ENCODE assay signal across 29 mouse cellular contexts in the genomic region with DNA sequence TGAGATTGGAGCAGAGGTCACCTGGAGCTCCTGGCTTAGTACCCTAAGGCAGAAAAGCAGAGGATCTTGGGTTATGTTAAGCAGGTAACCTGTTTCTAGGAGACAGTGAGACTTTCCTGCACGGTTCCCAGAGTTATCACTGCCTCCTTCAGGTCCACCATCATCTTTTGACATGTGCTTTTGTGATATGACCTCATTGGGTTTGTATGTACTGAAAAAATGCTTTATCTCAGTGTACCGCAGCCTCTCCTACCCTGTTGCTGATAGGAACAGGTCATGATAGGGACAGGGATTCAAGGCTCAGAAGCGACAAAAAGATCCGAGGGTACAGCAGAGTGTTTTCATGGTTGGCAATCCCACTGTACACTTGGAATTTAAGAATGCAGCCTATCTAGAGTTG.
A peak's percentile ranks its signal among the peaks of the same experiment; 100 is the strongest.
DNase-seq lines count a peak whose midpoint lies in the region; ATAC-seq lines count a peak whose summit lies in the region.
"Had no signal": no experiment of that assay in that cellular context is flagged by ENCODE, and none has a peak within 500 bp of the region (broad histone marks: within the 10 kb centered on the region; RNA-seq: fewer than 3 reads in every experiment).

No protein-coding gene starts in this region.

- H3K27me3 ChIP-seq in liver, embryonic 16.5 days (ENCODE audit: control insufficient read depth, insufficient read depth, low read depth, low read length) = no peaks in the 10 kb centered on the region
- H3K27me3 ChIP-seq: forebrain, embryonic 13.5 days; heart, embryonic 15.5 days; intestine, embryonic 15.5 days; limb, embryonic 12.5 days; midbrain, embryonic 15.5 days; neural tube, embryonic 12.5 days had no signal

- no peak overlapping the region for H3K27ac ChIP-seq in liver, embryonic 16.5 days (ENCODE audit: low read length)
- H3K27ac ChIP-seq: forebrain, embryonic 13.5 days; heart, embryonic 10.5 days; heart, embryonic 15.5 days; intestine, embryonic 15.5 days; kidney, postnatal 0 days; limb, embryonic 12.5 days; macrophage; midbrain, embryonic 10.5 days; midbrain, embryonic 15.5 days; neural tube, embryonic 12.5 days had no signal

- H3K4me3 ChIP-seq in liver, embryonic 16.5 days (ENCODE audit: low read depth, low read length) = no peak overlapping the region
- H3K4me3 ChIP-seq: forebrain, embryonic 13.5 days; heart, embryonic 10.5 days; heart, embryonic 15.5 days; intestine, embryonic 15.5 days; limb, embryonic 12.5 days; midbrain, embryonic 10.5 days; midbrain, embryonic 15.5 days; neural tube, embryonic 12.5 days had no signal

- no peak overlapping the region for H3K9ac ChIP-seq in liver, embryonic 16.5 days (ENCODE audit: low read depth, low read length)
- H3K9ac ChIP-seq: forebrain, embryonic 13.5 days; heart, embryonic 15.5 days; intestine, embryonic 15.5 days; limb, embryonic 12.5 days; midbrain, embryonic 15.5 days; neural tube, embryonic 12.5 days had no signal

- H3K36me3 ChIP-seq in liver, embryonic 16.5 days (ENCODE audit: control insufficient read depth, insufficient read depth) = no peaks in the 10 kb centered on the region
- H3K36me3 ChIP-seq: heart, embryonic 10.5 days; heart, embryonic 15.5 days; intestine, embryonic 15.5 days; limb, embryonic 12.5 days; midbrain, embryonic 10.5 days; midbrain, embryonic 15.5 days; neural tube, embryonic 12.5 days had no signal

- no peaks in the 10 kb centered on the region for H3K9me3 ChIP-seq in liver, embryonic 16.5 days (replicated peaks; ENCODE audit: control insufficient read depth, low read length)
- H3K9me3 ChIP-seq: forebrain, embryonic 13.5 days; heart, embryonic 10.5 days; heart, embryonic 15.5 days; intestine, embryonic 15.5 days; limb, embryonic 12.5 days; midbrain, embryonic 10.5 days; midbrain, embryonic 15.5 days; neural tube, embryonic 12.5 days had no signal

- intact Hi-C loops in left cerebral cortex, postnatal 14 days (cut with DNase I) = no loop called here

- peak; percentile 30 for DNase-seq in thymus, postnatal 25 days
- no peak for DNase-seq in thymus, postnatal 0 days (ENCODE audit: low spot score)
- DNase-seq in induced T-regulatory cell, adult 2 months (ENCODE audit: low read depth) = peak; percentile 56
- DNase-seq in left cerebral cortex, postnatal 14 days (ENCODE audit: low spot score in 2 of 2) = no peak
- DNase-seq in left cerebral cortex, adult 9 months (ENCODE audit: low spot score in 2 of 2) = no peak
- DNase-seq in urinary bladder, adult 18-20 months (ENCODE audit: low spot score in 2 of 2) = no peak
- DNase-seq: adrenal gland, postnatal 10 days; cerebellum, adult 18-20 months; cerebellum, postnatal 25 days; gastrocnemius, postnatal 10 days; kidney, adult 2 months; kidney, postnatal 4 days; layer of hippocampus, postnatal 36 days; lung, adult 18-20 months; lung, postnatal 10 days; right cerebral cortex, postnatal 4 days; thymus, postnatal 14 days had no signal

- no peak overlapping the region for H3K4me2 ChIP-seq in liver, embryonic 16.5 days (ENCODE audit: low read depth, low read length)
- H3K4me2 ChIP-seq: forebrain, embryonic 13.5 days; heart, embryonic 15.5 days; intestine, embryonic 15.5 days; limb, embryonic 12.5 days; midbrain, embryonic 15.5 days; neural tube, embryonic 12.5 days had no signal

- H3K4me1 ChIP-seq in liver, embryonic 16.5 days (ENCODE audit: control insufficient read depth, low read depth, low read length) = peaks cover 6% of the 10 kb centered on the region
- H3K4me1 ChIP-seq: forebrain, embryonic 13.5 days; heart, embryonic 10.5 days; intestine, embryonic 15.5 days; midbrain, embryonic 10.5 days; midbrain, embryonic 15.5 days; neural tube, embryonic 12.5 days had no signal

- peak; percentile 64 for ATAC-seq in liver, embryonic 16.5 days (ENCODE audit: low read depth)
- ATAC-seq: forebrain, embryonic 13.5 days; hindbrain, embryonic 16.5 days; intestine, embryonic 15.5 days; midbrain, embryonic 15.5 days had no signal

- 29% methylated on average over 4 of the region's 4 CpGs for WGBS in liver, embryonic 16.5 days (ENCODE audit: insufficient replicate concordance)

Comparison
In these comparisons a context has a peak if more than half of its experiments do, and no peak if none do; other contexts are left out.
1. DNase-seq: peak in thymus, postnatal 25 days (single experiment) and induced T-regulatory cell, adult 2 months (single experiment); none in thymus, postnatal 0 days (single experiment), left cerebral cortex, postnatal 14 days (0 of 2), left cerebral cortex, adult 9 months (0 of 2) and urinary bladder, adult 18-20 months (0 of 2).